Mouse (Mus musculus) gonadal fat pad, adult 2 months (tissue): ENCODE results near the gene Cyb5r3. TPM values are rescaled to one million over a fixed set of nuclear protein-coding genes. Genes with fewer than 3 reads are reported as not detected.
"Not testable (repeated sequence)": the region's sequence is repeated elsewhere in the genome, so short reads cannot be mapped to it uniquely, and the experiment has no call there.

ENCODE experiments used
- DNase-seq: peaks from one replicate; pipeline ENCODE4 v3.0.0-alpha.2; 2012; ENCODE audit warnings: low read depth
- polyA plus RNA-seq: library from polyadenylated mRNA; depleted of rRNA; stranded (reverse); fragments of >200 nt; gene quantifications from 2 replicates; pipeline ENCODE4 v1.2.3, GENCODE M21; 2012

Cyb5r3 gene
- polyA plus RNA-seq, 1 experiment = 221 TPM

- DNase-seq = no peak
Measured at GRCm38 (mm10) chr15:83150694-83151093, 21.7 kb downstream of the Cyb5r3 start.

GRCm38 (mm10) chr15:83150073-83150442, 22.3 kb downstream of the Cyb5r3 start:
- no peak for DNase-seq

GRCm38 (mm10) chr15:83149196-83150072, 23.0 kb downstream of the Cyb5r3 start, which contains the start of gene Poldip3:
Gene Poldip3 (minus strand): TSS chr15:83149384.
- DNase-seq = no peak

- DNase-seq = no peak
Measured at GRCm38 (mm10) chr15:83148801-83149195, 23.6 kb downstream of the Cyb5r3 start.

DNA sequence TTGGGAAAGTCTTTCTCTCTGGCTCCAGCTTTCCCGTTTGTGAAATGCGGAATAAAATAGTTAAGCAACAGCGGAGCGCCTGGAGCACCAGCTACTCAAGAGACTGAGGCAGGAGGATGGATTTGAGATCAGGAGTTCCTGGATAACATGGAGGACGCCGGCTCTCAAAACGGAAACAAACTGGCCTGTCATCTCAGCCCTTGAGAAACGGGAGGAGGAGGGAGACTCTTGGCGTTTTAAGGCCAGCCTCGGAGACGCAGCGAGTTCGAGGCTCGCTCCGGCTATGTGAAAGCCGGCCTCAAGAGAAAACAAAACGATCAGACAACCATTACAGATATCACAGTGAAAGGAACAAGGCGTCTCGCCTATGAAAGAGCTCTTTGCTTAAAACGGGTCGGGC, 24.0 kb downstream of the Cyb5r3 start:
- DNase-seq = no peak

DNA sequence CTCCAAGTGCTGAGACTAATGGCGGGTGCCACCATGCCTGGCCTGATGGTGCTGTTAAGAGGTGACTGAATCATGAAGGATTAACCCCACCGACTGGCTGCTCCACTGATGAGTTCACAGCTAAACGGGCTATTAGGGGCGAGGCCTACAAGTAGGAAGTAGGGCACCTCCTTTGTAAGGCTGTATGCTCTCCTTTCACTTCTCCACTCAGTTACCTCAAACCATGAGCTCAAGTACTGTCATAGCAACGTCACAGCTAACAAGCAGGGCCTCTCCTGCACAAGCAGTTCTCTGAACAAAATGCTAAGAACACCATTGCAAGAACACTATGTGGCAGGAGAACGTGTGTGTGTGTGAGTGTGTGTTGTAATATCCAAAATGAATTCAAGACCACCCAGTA, 26.9 kb downstream of the Cyb5r3 start:
- DNase-seq = no peak

- no peak for DNase-seq
Measured at GRCm38 (mm10) chr15:83142861-83143260, 29.5 kb downstream of the Cyb5r3 start.

DNA sequence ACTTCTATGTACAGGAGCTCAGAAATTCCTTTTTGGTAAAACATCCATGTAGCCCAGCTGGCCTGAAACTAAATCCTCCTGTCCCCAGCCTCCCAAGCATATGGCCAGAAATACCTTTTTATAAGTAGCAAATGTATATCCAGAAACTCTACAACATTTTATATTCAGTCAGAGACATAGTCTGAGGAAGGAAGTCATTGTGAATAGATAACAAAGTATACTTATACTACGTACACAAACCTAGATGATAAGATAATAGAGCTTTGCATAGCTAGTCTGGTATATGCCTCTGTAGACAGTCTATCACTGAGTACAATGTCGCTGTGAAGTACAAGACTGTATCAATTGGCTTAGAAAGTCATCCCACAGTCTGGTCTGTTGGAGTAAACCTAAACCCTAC, 36.7 kb downstream of the Cyb5r3 start:
- no peak for DNase-seq

GRCm38 (mm10) chr15:83134671-83135070, 37.7 kb downstream of the Cyb5r3 start:
- DNase-seq = no peak

- DNase-seq = no peak
Measured at GRCm38 (mm10) chr15:83129530-83130231, 42.7 kb downstream of the Cyb5r3 start.

DNA sequence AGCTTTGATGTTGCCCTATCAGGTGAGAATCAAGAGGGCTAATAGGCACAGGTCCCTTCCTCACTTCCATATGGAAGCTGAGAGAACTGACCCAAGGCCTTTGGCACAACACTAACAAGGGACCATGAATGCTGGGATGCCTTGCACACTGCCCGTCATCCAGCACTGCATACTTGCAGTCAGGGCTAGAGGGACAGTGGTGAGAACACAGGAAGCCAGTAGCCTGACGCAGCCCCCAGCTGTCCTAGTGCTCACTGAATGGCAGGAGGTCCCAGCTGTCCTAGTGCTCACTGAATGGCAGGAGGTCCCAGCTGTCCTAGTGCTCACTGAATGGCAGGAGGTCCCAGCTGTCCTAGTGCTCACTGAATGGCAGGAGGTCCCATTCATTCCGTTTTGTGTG, 45.4 kb downstream of the Cyb5r3 start:
- DNase-seq = not testable (repeated sequence)

GRCm38 (mm10) chr15:83126582-83126981, 45.8 kb downstream of the Cyb5r3 start:
- no peak for DNase-seq

- DNase-seq = no peak
Measured at GRCm38 (mm10) chr15:83124625-83125024, 47.8 kb downstream of the Cyb5r3 start.

- DNase-seq = no peak
Measured at GRCm38 (mm10) chr15:83122566-83123145, 49.7 kb downstream of the Cyb5r3 start, which contains the start of gene Rrp7a. Gene Rrp7a (minus strand): TSS chr15:83122801.

GRCm38 (mm10) chr15:83121709-83122565, 50.5 kb downstream of the Cyb5r3 start:
- no peak for DNase-seq

DNA sequence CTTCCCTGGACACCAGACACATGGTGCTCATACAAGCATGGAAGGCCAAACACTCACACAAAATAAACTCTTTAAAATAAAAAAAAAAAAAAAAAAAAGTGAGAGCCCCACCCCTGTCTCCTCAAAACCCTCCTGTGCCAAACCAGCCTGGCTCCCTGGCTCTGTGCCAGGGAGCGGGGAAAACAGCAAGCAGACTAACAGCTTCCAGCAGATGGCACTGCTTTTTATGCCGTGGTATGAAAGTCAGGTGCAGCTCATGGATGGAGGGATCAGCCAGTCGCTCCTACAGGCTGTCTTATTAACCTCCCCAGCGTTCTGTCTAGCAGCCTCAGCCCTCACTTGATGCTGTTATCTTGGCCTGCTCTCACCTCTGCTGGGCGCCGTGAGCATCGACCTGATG, 54.0 kb downstream of the Cyb5r3 start:
- no peak for DNase-seq

- DNase-seq = no peak
Measured at GRCm38 (mm10) chr15:83115071-83115470, 57.3 kb downstream of the Cyb5r3 start.

DNA sequence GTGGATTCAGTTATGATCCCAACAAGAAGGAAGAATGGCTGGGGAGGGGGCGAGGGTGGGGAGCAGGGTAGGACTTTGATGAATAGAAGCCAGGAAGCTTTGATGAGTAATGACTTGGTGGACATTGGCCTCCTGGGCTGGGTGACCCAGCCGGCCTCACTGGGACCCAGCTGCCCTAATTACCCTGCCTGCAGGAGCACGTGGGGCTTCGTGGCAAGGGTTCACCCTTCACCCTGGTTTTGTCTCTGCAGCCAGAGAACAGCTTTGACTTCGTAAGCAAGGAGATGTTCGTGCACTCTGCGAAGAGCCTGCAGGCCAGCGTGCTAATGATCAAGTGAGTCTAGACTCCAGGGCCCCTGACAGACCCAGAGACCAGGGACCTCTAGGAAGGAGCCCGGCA, 58.3 kb downstream of the Cyb5r3 start:
- DNase-seq = no peak

GRCm38 (mm10) chr15:83112898-83113297, 59.5 kb downstream of the Cyb5r3 start:
- no peak for DNase-seq

DNA sequence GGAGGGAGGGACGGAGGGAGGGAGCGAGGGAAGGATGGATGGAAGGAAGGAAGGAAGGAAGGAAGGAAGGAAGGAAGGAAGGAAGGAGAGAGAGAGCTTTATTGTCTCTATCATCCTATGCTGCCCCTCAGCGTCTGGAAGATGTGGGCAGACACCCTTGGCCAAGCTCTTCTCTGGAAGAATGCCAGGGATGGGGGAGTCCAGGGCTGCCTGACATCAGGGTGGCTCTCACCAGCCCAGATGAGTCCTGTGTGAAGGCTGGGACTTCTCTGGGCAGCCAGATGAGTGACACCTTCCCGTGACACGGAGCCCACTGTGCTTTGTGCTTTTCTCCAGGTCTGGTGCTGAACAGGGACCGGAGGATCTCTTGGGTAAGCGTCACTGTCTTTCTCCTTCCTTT, 60.5 kb downstream of the Cyb5r3 start:
- DNase-seq = no peak

DNA sequence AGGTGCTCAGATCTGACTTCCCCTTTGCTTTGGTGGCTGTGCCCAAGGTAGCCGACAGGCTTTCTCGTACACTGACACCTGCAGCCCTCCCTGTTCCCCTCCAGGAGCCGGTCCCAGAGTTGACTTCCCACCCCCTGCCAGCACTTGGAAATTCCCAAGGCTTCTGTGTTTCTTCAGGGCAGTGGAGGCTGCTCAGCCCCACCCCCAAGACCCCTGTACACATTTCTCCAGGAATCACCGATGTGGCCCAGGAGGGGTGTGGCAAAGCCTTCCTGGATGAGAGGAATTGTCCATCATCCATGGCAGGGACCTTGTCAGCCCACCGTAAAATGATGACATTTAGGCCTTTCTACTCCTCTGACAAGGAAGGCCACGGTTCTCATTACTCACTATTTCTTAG, 61.1 kb downstream of the Cyb5r3 start:
- no peak for DNase-seq

DNA sequence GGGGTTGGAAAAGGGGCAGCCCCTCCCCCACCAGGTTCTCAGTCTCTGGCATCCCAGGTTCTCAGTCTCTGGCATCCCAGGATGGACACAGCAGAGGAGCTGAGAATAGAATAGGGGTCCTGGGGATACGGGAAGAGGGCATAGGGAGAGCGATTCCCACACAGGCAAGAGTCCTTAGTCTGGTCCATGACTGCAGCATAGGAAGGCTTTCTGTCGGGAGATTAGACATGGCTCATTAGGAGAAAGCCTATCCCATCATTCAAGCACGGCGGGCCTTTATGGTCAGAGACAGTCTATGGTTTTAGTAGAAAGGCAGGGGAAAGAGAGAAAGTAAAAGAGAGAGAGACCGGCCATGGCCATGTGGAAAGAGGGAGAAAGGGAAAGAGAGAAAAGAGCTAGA, 64.6 kb downstream of the Cyb5r3 start:
- DNase-seq = no peak
